Mouse (Mus musculus) lung, adult 2 months (tissue): Measurements from ENCODE around the gene Cyp2c70.

Source experiments
- CTCF ChIP-seq: fragments of 200-500 bp; IDR thresholded peaks from 2 replicates; pipeline ENCODE4 v1.5.1; 2011; ENCODE audit warnings: mild to moderate bottlenecking, low read length, control low read depth; ENCODE audit not compliant: insufficient read depth
- POLR2A ChIP-seq: fragments of 200-500 bp; IDR thresholded peaks from 2 replicates; pipeline ENCODE4 v1.6.1; 2011; ENCODE audit warnings: low read depth, mild to moderate bottlenecking, control low read depth, low read length, borderline replicate concordance; ENCODE audit errors: extremely low read depth

GRCm38 (mm10) chr19:40178311-40178710 lies 8.8 kb downstream of the Cyp2c70 start:
- no peak for TF ChIP-seq CTCF
- no peak for TF ChIP-seq POLR2A
